Mouse (Mus musculus): Measurements from ENCODE around the gene Mccc1.

Gene Mccc1

DNA sequence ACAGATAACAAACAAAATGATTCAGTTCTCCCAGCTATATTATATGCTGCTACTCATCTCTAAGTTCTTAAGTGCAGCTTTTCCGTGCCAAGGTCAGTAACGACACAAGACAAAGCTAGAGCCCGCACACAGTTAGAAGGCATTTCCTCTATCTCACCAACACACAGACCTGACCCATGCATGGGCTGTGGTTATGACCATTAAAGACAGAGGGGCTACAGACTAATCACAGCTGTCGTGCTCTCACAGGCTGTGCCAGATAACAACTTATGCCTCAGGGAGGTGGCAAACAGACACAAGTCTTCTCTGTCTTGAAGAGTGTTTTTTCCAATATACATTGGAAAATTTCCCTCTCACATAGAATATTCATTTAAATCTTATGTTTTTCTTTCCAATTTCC lies 35.5 kb downstream of the Mccc1 start:
- DNase-seq (ENCODE audit: low spot score): no peak

DNA sequence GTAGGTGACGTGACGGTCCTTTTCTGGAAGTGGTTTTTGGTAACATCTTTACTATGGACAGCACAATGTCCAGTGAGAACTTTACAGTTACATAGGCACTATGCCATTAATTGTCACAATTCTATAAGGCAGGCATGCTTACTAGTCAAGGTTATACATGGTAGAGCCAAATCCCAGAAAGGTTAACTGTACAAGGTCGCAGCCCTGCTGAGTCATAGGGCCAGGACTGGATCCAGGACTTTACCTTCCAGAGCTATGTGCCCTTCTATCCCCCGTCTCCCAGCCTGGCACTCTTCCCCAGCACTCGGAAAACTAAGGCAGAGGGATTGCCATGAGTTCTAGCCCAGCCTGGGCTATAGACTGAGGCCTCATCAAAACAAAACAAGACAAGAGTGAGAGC lies 36.6 kb downstream of the Mccc1 start:
- DNase-seq (ENCODE audit: low spot score): no peak

DNA sequence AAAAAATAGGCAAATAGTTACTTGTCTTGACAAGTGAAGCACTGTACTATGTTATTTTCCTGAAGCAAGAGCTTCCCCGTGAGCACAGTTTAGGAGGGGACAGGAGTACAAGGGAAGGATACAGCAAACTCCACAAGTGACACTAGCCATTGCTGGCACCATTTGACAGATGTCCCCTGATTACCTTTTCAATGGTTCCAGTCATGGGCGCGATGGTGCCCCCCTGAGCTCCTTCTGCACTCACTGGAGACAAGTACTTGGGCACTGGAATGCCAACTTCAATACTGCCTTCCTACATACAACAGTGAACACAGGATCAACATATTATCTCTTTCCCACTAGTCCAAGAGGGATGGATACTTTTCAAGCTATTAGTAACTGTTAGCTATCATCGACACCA lies 37.1 kb downstream of the Mccc1 start:
- no peak for DNase-seq (ENCODE audit: low spot score)

DNA sequence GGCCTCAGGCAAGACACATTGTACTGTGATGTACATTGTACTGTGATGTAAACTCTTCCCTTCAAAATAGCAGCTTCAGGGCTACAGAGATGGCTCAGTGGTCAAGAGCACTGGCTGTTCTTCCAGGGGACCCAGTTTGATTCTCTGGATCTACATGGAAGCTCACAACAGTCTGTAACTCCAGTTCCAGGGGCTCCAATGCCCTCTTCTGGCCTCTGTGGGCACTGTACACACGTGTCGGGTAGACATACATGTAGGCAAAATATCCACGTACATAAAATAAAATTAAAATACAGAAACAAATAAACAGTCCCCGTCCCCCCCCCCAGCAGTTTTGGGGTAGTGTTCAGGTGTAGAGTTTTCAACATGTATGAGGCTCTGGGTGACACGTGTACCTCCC lies 37.5 kb downstream of the Mccc1 start:
- no peak for DNase-seq (ENCODE audit: low spot score)

DNA sequence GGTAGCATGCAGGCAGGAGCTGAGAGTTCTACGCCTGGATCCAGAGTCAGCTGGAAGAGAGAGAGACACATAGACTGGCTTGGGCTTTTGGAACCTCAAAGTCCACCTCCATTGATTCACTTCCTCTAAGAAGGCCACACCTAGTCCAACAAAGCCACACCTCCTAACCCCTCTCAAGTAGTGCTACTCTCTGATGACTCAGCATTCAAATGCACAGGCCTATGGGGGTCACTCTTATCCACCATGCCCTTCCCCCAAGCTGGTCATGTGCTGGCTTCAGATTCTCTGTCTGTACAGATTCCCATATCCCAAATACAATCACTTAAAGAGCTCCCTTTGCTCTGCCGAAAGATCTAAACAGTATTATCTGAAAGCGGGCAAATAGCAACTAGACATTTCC lies 43.2 kb downstream of the Mccc1 start:
- no peak for DNase-seq (ENCODE audit: low spot score)

DNA sequence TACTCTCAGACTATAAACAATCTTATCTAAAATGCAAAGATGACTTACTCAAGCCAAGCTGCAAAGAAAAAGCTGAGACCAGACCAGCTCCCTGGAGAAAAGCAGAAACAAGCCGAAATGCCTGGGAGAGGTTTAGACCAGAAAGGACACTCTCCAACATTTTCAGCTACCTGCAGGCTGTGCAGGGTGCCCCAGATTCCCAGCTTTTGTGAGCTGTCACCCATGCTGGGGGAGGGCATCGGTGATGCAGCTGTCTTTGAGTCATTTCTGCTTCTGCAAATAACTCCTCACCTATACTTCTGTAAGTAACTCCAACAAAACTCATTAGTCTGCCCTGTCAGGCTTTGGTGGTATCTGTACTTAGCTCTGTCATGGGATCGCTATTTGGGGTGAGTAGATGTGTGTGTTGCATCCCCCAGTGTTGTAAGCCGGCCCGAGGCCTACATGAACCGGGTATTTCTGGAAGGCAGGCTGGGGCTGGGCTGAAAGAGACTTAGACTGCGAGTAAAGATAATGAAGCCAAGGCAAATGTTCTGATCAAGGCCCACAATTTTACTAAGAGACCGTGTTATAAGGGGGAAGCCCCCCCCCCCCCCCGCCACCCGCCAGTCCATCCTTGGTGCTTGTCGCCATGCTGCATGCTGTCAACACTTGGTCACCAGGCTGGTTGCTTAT lies 45.4 kb downstream of the Mccc1 start:
- DNase-seq (ENCODE audit: low spot score): no peak

DNA sequence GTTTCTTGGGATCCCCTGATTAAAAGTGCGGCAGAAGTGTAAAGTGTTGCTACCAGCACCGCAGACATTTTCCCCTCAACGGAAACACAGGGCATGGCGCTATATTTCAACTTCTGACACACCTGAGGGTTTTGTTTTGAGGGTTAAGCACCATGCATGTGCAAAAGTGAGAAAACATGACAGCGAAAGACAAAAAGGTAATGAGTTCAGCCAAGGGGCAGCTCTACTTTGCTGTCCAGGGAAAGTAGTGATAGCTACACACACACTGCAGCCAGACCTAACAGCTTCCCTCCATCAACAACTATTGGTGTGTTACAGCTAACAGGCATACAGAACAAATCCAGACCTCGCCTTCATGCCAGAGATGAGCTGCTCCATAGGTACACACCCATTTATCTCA lies 46.7 kb downstream of the Mccc1 start:
- no peak for DNase-seq (ENCODE audit: low spot score)

DNA sequence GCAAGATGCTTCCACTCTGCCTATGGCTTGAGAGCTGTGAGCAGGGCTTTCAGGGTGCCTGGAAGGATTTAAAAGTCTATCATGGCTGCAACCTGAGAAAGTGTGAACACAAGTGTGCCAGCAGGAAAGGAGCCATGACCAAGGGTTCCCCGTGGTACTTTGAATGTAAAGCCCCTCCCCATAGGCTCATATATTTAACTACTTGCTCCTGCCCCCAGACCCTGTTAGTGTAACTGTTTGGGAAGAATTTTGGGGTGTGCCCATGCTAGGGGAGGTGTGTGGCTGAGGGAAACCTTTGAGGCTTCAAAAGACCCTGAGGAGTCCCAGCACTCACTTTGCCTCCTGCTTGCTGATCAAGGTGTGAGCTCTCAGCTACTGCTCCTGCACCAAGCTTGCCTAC lies 47.3 kb downstream of the Mccc1 start:
- DNase-seq (ENCODE audit: low spot score): no peak

DNA sequence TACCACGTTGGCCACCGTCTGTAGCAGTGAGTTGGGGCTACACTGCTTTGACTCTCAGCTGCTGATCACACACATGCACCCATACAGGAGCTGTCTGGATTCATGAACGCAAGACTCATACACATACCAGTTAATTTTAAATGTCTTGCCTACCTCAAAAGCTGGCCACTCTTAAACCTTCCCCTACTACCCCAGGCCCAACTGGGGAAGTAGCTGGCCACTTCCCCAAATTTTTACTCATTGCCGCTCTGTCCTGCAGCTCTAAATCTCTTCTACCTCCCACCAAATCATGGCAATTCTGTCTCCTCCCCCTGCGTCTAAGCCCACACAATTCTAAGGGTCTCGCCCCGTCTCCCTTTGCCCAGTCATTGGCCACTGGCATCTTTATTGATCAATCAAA lies 52.3 kb downstream of the Mccc1 start:
- no peak for DNase-seq (ENCODE audit: low spot score)

DNA sequence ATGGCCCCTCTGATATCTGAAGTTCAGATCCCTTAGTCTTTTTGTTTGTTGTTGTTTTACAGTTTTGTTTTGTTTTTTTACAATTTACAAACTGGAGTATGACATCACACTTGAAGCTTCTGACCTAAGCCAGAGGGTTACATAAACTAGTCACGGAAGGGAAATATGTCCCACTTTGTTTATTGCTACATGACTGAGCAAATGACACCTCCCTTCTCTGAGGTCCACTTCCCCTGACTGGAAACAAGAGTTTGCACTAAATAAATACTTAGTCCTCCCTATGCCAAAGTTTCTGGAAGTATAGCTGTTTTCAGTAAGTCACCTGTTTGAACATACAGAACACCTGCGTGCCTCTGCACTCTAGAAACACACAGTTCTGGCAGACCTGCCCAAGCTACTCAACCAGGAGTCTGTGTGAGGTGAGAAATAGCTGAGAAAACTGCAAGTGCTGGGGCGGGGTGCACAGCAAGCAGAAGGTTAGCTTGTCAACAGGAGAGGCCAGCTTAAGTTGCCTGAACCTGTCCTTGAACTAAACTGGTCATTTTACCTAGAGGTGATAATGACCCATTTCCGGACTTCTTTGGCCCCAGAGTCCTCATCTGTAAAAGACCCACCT lies 59.9 kb downstream of the Mccc1 start:
- no peak for DNase-seq (ENCODE audit: low spot score)

DNA sequence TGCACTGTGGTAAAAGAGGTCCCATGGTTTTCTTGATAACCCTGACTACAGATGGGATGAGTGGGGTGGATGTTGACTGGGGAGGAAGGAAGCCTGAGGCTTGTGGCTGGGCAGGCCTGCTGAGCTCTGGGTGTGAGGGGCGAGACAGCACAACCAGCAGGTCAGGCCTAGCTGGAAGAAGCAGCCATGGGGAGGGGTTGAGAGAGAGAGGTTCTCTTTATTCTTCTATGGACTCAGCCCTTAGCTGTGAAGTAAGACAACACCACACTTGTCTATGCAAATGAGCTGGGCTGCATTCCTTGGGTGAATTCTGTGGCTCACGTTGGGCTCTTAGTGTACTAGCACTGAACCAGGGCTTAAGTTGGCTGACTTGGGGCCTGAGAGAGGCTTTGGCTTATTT lies 60.4 kb downstream of the Mccc1 start:
- DNase-seq (ENCODE audit: low spot score): no peak

DNA sequence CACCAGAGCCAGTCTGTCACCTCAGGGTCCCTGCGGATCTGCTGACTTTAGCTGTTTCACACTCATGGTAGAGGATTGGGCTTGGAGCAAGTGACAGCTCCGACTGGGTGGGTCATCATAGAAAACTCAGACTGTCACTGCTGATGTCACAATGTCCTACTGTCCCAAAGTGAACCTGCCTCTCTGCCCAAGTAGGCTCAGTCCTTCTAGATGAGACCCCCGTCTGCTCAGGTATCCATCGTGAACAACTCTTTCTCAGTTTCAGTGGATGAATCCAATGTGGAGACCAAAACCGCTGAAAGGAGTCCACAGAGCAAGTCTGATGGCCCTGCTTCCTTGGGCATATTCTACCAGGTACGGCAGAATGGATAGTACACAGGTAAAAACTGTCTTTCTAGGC lies 63.1 kb downstream of the Mccc1 start, which contains the start of gene Dcun1d1:
Dcun1d1 (minus strand) TSS at position 101 of the 400 bp plus-strand sequence.
- DNase-seq (ENCODE audit: low spot score): no peak

DNA sequence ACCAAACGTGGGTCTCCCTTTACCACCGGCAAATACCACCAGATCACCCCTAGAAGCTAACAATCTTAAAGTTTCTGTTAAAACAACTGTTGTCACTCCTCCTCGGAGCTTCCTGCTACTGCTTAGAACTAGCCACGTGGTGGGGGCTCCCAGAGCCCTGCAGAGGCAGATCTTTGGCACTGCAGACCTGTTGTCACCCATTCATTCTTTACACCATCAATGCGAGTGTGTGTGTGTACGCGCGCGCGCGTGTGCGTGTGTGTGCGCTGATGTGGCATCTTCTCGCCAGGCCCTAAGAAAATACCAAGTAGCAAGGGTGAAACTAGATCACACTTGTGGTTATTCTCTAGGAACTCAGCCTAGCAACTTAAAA lies 67.1 kb downstream of the Mccc1 start:
- peak; percentile 11 for DNase-seq (ENCODE audit: low spot score)

DNA sequence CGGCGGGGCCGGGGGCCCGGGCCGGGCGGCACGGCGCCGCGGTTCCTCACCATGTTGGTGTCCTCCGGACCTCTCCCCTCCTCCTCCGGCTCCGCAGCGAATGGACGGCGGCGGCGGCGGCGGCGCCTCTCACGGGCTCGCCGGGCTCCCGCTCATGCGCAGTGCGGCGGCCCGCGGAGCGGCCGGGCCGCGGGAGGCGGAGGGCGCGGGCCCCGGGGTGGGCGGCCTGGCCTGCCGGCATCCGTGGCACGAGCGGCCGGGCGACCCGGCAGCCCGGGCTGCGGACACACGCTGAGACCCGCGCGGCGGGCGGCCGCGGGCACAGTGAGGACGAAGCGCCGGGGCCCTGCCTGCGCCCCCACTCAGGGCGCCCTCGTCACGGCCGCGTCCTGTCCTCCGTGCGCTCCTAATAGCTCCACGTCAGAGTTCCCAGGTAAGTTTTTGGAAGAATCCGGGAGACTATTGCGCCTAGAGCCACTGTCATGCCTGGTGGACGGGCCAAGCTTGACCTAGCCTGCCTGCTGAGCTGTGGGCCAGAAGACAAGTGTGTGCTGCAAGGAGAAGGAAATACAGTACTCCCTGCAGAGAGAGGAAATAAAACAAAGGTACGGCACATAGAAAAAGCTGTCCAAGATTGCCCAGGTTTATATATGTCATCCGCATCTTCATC lies 67.6 kb downstream of the Mccc1 start:
- DNase-seq (ENCODE audit: low spot score): peak; percentile 82

DNA sequence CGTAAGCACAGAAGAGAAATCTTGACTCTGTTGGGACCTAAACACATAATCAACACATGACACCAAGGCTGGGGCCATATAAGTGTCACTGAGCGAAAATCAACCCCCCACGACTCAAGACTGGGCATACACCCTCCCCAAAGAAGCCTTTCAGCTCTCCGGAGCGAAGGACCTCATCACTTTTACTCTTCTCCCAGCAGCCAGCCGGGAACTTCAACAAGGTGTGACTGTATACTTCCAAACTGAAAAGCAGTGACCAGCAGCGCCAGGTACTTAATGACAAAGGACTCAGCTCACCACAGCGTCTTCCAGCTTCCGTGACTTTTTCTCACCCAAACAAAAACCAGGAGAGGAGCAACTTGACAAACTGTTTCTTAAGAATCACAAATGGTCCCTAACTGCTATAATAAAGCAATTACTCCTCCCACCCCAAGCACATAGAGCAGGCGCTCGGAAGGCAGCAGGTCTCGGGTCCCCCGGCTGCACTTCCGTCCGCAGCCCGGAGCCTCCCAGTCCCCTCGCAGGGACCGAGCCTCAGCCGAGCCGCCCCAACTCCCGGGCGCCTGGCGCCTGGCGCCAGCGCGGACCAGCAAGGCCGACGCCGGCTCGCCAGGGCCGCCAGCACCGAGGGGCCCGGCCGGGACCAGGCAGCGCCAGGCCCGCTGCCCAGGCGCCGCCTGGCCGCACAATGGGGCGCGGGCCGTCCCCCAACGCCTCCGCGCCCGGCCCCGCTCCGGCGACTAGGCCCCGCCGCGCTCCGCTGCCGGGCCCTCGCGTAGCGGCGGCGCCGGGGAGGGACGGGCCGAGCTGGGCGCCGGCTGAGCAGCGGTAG lies 68.4 kb downstream of the Mccc1 start:
- peak; percentile 48 for DNase-seq (ENCODE audit: low spot score)

DNA sequence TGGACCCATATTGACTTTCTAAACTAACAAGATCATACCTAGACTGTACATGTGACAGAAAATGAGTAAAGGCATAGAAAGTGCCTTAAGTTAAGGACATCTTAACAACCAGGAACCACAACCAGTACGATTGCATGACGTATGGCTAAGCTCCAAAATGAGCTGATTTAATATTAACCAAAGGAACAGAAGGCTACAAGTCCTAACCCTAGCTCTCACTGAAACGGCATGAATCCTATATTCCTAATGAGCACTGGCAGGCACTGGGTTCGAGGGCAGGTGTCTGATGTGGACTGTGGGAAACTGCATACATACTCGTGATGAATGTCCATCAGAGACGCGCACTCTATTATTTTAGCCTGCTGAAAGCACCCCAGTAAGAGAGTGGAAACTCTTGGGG lies 69.1 kb downstream of the Mccc1 start:
- no peak for DNase-seq (ENCODE audit: low spot score)

DNA sequence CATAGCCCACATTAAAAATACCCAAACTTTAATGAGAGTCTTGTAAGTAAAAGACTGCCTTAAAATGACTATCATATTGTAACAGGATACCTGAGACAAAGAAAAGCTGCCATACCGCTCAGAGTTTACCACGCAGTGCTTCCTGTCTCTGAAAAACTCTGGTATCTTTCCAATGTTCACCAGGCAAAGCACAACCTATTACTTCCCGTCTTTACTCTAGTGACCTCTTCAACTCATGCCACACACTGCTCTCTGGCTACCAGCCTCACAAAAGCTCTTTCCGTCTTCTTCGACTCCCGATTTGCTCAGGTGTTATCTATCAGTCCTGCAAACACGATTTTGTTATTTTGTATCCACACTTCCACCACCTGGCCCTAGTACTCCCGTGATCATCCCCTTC lies 70.6 kb downstream of the Mccc1 start:
- DNase-seq (ENCODE audit: low spot score): no peak

DNA sequence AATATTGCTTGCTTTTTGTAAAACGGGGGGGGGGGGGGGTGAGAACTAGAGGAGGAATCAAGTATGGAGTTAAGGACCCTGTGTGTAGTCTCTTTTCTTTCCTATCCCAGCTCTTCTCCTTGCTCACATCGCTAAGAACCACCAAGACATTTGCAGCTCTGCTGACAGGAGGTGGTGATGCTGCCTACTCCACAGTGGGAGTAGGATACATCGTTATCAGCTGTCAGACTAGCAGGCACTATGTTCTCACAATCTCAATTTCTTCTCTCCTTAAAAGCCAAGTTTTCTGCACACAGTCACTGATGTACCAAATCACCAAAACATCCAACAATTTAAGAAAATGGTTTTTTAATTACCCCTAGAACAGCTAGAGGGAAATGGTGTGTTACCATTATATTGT lies 71.1 kb downstream of the Mccc1 start:
- DNase-seq (ENCODE audit: low spot score): no peak

DNA sequence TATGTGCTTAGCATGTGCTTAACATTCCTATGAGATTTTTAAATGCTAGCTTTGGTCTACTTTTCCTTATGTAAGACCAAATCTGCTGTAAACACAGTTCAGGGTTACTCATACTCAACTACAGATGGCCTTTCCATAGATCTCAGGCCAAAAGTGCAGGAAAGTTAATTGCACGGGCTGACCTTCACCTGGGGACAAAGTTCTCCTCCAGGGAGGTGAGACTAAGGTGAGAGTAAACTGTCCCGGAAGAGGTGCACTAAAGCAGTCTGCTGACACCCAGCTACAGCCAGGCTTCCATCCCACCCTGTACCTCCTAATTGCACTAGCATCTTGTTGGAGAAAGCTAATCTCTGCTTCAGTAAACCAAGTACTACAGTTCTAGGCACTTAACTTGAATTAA lies 74.6 kb downstream of the Mccc1 start:
- no peak for DNase-seq (ENCODE audit: low spot score)

DNA sequence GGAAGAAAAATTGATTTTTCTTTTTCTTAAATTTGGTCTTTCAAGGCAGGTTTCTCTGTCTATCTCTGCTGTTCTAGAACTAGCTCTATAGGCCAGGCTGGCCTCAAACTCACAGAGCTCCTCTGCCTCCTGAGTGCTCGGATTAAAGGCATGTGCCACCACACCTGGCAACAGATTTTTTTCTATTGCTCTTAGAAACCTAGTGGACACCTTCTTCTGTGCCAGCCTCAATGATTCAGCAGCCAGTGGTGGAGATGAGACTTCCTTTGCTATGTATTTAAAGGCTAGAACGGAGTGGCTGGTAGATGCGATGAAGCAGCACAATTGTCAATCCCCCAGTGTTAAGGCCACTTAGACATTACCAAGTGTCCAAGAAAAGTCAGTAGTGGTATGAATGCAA lies 76.5 kb downstream of the Mccc1 start:
- no peak for DNase-seq (ENCODE audit: low spot score)

DNA sequence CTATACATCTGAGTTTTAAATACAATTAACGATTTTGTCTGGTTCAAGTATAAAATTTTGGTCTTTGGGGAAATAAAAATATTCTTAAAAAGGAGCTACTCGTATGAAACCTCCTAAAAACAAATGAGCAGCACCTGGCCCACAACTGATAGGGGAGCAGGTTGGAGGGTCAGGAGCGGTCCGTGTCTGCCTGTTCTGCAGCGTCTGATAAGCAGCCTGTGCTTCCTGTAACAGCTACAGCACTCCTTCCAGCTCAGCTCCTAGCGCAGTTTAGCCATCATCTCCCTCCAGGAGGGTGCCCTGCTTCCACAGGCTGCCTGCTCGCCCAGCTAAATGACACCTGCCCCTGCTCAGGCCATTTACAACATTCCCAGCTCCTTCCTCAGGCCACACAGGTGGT lies 77.0 kb downstream of the Mccc1 start:
- DNase-seq (ENCODE audit: low spot score): no peak

DNA sequence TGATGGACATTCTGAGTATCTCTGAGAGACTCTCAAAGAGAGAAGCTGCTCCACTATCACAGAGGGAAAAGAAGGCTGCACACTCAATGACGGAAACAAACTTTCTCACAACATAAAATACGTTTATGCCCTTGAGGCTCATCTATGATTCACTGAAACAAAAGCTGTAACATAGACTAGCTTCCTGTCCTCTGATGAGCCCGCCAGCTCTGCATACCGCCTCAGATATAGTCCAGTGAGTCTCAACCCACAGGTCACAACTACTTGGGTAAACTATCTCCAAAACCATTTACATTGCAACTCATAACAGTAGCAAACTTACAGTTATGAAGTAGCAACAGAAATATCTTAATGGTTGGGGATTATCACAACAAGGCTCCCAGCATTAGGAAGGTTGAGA lies 78.0 kb downstream of the Mccc1 start:
- no peak for DNase-seq (ENCODE audit: low spot score)

DNA sequence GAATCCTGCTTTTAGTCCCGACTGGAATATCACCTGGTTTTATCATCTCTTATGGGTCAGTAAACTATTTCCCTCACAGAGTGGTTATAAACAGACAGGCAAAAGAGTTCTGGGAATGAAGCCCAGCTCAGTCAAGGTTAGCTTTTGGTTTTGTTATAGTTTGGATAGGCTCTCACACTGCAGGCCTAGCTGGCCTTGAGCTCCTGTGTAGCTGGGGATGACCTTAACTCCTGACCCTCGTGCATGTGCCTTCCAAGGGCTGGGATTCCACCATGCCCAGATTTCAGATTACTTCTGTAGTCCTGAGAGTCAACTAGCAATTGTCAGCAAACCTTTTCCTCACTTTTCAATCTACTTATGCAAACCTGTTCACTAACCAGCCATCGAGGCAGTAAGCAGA lies 82.2 kb downstream of the Mccc1 start:
- no peak for DNase-seq (ENCODE audit: low spot score)
